Mouse (Mus musculus) left cerebral cortex, postnatal 4 days (tissue): ENCODE results near the gene Wdr48. TPM values are rescaled to one million over a fixed set of nuclear protein-coding genes. Genes with fewer than 3 reads are reported as not detected.

Source experiments
- DNase-seq: peaks from one replicate; pipeline ENCODE4 v3.0.0-alpha.2; 2022
- intact Hi-C: fragments of 180-260 bp; cut with DNase I; formaldehyde crosslinking; loops from one replicate; pipeline ENCODE4 v1.15.1; 2025
- total RNA-seq, 2 experiments: library from RNA; stranded (reverse); gene quantifications; 2 replicates each; pipeline ENCODE4 v1.2.3; 2021

Wdr48 gene
- total RNA-seq, 2 experiments from 2014 or later = 76.4 to 80.4 TPM

- DNase-seq = peak; percentile 32
- intact Hi-C loops = no loop called here
Observed at GRCm38 (mm10) chr9:119965186-119965585, 70.5 kb downstream of the Wdr48 start.

GRCm38 (mm10) chr9:119966221-119966910 lies 71.7 kb downstream of the Wdr48 start:
- intact Hi-C loops = no loop called here

DNA sequence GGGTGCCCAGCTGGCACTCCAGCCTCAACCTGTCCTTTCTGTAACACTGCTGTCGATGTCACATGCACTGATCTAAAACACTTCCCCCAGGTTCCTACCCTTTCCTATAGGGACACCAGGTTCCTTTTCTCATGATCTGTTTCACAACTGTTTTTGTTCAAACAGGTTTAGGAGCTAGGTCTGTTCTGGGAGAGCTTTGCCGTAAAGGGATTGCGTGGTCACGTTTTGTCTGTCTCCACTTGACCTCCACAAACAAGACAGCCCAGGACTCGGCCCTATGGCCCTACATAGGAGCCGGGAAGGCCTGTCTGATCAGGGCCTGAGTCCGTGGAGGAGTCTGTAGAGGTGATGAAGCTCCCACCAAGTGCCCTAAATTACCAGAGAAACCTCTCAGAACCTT lies 75.1 kb downstream of the Wdr48 start:
- intact Hi-C loops = no loop called here
- no peak for DNase-seq

More at GRCm38 (mm10) chr9:119966221-119966910, 71.7 kb downstream of the Wdr48 start:
- DNase-seq = peak; percentile 21

GRCm38 (mm10) chr9:119970221-119970620 lies 75.5 kb downstream of the Wdr48 start:
- DNase-seq = peak; percentile 60
- intact Hi-C loops = no loop called here

GRCm38 (mm10) chr9:119970763-119971656 lies 76.3 kb downstream of the Wdr48 start:
- peak; percentile 93 for DNase-seq
- intact Hi-C loops = no loop called here

- DNase-seq = peak; percentile 12
- intact Hi-C loops = no loop called here
Observed at GRCm38 (mm10) chr9:119972166-119972565, 77.5 kb downstream of the Wdr48 start.

DNA sequence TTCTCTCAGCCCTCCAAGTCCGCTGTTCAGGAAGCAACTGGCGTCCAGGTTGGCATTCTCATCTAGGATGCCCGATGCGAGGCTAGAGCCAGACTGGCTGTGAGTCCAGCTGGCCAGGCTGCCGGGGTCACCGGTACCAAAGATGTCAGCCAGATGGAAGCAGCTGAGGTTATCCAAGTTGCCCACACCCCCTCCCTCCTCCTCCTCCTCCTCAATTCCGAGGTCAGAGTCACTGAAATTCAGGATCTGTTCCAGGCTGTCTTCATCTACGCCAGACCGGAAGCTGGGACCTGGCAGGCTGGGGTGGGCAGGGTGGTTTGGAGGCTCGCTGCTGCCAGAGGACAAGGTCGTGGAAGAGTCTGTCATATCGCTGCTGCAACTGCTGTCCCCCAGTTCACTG lies 77.9 kb downstream of the Wdr48 start:
- DNase-seq = peak; percentile 82
- intact Hi-C loops = no loop called here

DNA sequence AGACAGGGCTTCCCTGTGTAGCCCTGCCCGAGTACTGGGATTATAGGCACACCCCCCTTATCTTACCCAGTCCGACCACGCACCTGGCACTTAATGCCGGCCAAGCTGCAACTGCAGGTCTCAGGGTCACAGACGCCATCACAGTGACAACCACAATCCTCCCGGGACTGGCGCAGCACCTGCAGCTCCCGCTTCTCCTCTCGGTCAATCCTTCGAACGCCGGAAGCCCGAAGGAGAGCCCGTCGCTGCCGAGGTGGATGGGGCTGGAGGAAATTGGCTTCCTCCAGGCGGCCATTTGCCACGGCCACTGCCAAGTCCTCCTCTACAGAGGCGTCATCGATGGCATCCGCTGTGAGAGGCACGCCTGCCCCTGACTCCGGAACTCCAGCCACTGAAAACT lies 78.6 kb downstream of the Wdr48 start:
- peak; percentile 59 for DNase-seq
- intact Hi-C loops = no loop called here

- DNase-seq = peak; percentile 38
- intact Hi-C loops = no loop called here
Observed at GRCm38 (mm10) chr9:119973869-119974520, 79.3 kb downstream of the Wdr48 start.

DNA sequence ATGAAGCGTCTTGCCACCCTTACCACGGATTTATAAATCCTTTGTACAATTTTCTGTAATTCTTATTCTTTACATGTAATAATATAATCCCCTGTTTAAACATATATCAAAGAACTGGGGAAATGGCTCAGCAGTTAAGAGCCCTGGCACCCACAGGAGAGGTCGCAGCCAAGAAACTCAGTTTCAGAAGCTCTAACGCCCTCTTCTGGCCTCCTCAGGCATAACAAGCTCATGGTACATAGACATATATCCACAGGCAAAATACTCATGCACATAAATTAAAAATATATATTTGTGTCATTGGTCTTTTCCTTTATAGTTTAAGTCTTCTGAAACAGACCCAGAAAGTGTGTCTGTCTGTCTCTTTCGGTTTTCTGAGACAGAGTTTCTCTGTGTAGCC lies 79.9 kb downstream of the Wdr48 start:
- DNase-seq = no peak
- intact Hi-C loops = no loop called here

- DNase-seq = no peak
- intact Hi-C loops = no loop called here
Observed at GRCm38 (mm10) chr9:119975286-119975685, 80.6 kb downstream of the Wdr48 start.

Other genes starting within 250 kb of the Wdr48 start
- gene Scn10a, start 175.6 kb upstream of the Wdr48 start, total RNA-seq = under 1 TPM; 0.12 to 0.14 TPM
- under 1 TPM; 0.24 to 0.38 TPM for gene Scn11a, start 69.4 kb upstream of the Wdr48 start, total RNA-seq
- 10 to 100 TPM; 20.2 to 22.8 TPM for gene Gorasp1, start 42.7 kb downstream of the Wdr48 start, total RNA-seq
- gene Ttc21a, start 42.7 kb downstream of the Wdr48 start, total RNA-seq = 1 to 10 TPM; 1.4 to 1.5 TPM
- gene Csrnp1, start 89.8 kb downstream of the Wdr48 start, total RNA-seq = 1 to 10 TPM; 2.9 to 3.7 TPM
- gene Xirp1, start 128.7 kb downstream of the Wdr48 start, total RNA-seq = under 1 TPM in 1 of 2 experiments, not detected in 1; 0.06 TPM
- gene Cx3cr1, start 175.0 kb downstream of the Wdr48 start, total RNA-seq = 10 to 100 TPM in 1 of 2 experiments, 1 to 10 TPM in 1; 9.7 to 11.2 TPM
- gene Ccr8, start 197.2 kb downstream of the Wdr48 start, total RNA-seq = not detected
- gene Slc25a38, start 215.5 kb downstream of the Wdr48 start, total RNA-seq = 10 to 100 TPM; 24.7 to 27.1 TPM
- gene Rpsa, start 232.8 kb downstream of the Wdr48 start, total RNA-seq = 1,000 to 10,000 TPM in 1 of 2 experiments, 100 to 1,000 TPM in 1; 996 to 1,006 TPM